14 mouse cellular contexts compared by ENCODE assay signal in genomic region chr7:141809933-141810332, GRCm38 (mm10). TPM values are rescaled to one million over a fixed set of nuclear protein-coding genes. Genes with fewer than 3 reads are reported as not detected.
"Had no signal": no experiment of that assay in that cellular context is flagged by ENCODE, and none has a peak within 500 bp of the region (broad histone marks: within the 10 kb centered on the region; RNA-seq: fewer than 3 reads in every experiment).

No protein-coding gene starts in this region.

RNA-seq across cellular contexts. Expression of gene Muc5ac, which starts 21.2 kb away (rescaled TPM):
- polyA plus RNA-seq: cortical plate, adult 2 months; embryonic facial prominence, embryonic 10.5 days; embryonic facial prominence, embryonic 11.5 days; embryonic facial prominence, embryonic 12.5 days; embryonic facial prominence, embryonic 13.5 days; erythroblast, embryonic 14.5 days; forebrain, embryonic 10.5 days; forebrain, embryonic 11.5 days; forebrain, embryonic 12.5 days; forebrain, embryonic 13.5 days; forebrain, embryonic 14.5 days; forebrain, embryonic 15.5 days; forebrain, embryonic 16.5 days; forebrain, postnatal 0 days had no signal

RNA-seq across cellular contexts. Expression of gene Muc5b, which starts 28.9 kb away (rescaled TPM):
- polyA plus RNA-seq: cortical plate, adult 2 months; embryonic facial prominence, embryonic 11.5 days; embryonic facial prominence, embryonic 13.5 days; erythroblast, embryonic 14.5 days; forebrain, embryonic 11.5 days; forebrain, embryonic 14.5 days had no signal
